Mouse (Mus musculus) CD8-positive naive resting alpha-beta T cell, adult 2 months (primary cell): ENCODE measurements around the gene C1qc.

Experiments used
- DNase-seq, 2 experiments: peaks; one replicate each; pipeline ENCODE4 v3.0.0; 2022; ENCODE audit warnings: low read depth in 2 of 2, low spot score in 2 of 2

Gene C1qc

GRCm38 (mm10) chr4:136852989-136853388 lies 39.9 kb downstream of the C1qc start:
- DNase-seq, result no peak

GRCm38 (mm10) chr4:136852119-136852518 lies 40.7 kb downstream of the C1qc start:
- no peak for DNase-seq

GRCm38 (mm10) chr4:136848565-136848964 lies 44.3 kb downstream of the C1qc start:
- no peak for DNase-seq

- no peak for DNase-seq
These were observed 45.7 kb downstream of the C1qc start for GRCm38 (mm10) chr4:136847166-136847565.

GRCm38 (mm10) chr4:136842802-136843201 lies 50.1 kb downstream of the C1qc start:
- DNase-seq, result no peak

- DNase-seq, result no peak
These were observed 50.8 kb downstream of the C1qc start for GRCm38 (mm10) chr4:136842033-136842432.

- peak; percentile 68 to 76 for DNase-seq
These were observed 51.8 kb downstream of the C1qc start for GRCm38 (mm10) chr4:136841056-136841455.
